Mouse (Mus musculus) heart, adult 2 months (tissue): ENCODE measurements around the gene Adcy2.

ENCODE experiments used
- CTCF ChIP-seq: fragments of 200-600 bp; IDR thresholded peaks from 2 replicates; pipeline ENCODE4 v1.8.1; 2022; ENCODE audit warnings: antibody characterized with exemption, mild to moderate bottlenecking, moderate library complexity
- EP300 ChIP-seq: fragments of 200-500 bp; IDR thresholded peaks from 2 replicates; pipeline ENCODE4 v1.6.1; 2011; ENCODE audit warnings: low read depth, low read length, control low read depth; ENCODE audit not compliant: insufficient read depth
- POLR2A ChIP-seq: fragments of 200-500 bp; IDR thresholded peaks from 2 replicates; pipeline ENCODE4 v1.6.1; 2011; ENCODE audit warnings: mild to moderate bottlenecking, low read depth, low read length, control low read depth; ENCODE audit not compliant: insufficient read depth

DNA sequence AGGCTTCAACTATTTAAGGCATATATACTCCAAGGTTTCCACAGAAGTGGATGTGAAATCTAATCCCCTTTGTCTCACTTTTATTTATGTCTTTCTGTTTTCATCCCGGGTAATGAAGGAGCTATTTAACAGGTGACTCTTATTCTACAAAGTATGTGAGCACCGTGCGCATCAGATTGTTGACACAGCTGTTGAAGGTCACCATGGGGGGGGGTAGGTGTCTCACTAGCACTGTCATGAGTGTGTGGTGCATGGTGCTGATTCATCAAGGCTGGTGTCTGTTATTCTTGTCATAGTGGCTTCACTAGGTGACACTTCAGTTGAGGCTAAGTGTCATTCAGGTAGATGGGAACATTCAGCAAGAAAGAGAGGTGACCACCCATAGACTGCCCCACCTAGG lies 234.7 kb downstream of the Adcy2 start:
- TF ChIP-seq POLR2A (no peak), CTCF (no peak), EP300 (no peak)
